Mouse (Mus musculus) lung, adult 2 months (tissue): ENCODE data around the gene Gm2431.
"Not testable (repeated sequence)": the region's sequence is repeated elsewhere in the genome, so short reads cannot be mapped to it uniquely, and the experiment has no call there.

Experiments used
- CTCF ChIP-seq: fragments of 200-500 bp; IDR thresholded peaks from 2 replicates; pipeline ENCODE4 v1.5.1; 2011; ENCODE audit warnings: mild to moderate bottlenecking, low read length, control low read depth; ENCODE audit not compliant: insufficient read depth
- POLR2A ChIP-seq: fragments of 200-500 bp; IDR thresholded peaks from 2 replicates; pipeline ENCODE4 v1.6.1; 2011; ENCODE audit warnings: low read depth, mild to moderate bottlenecking, control low read depth, low read length, borderline replicate concordance; ENCODE audit errors: extremely low read depth

DNA sequence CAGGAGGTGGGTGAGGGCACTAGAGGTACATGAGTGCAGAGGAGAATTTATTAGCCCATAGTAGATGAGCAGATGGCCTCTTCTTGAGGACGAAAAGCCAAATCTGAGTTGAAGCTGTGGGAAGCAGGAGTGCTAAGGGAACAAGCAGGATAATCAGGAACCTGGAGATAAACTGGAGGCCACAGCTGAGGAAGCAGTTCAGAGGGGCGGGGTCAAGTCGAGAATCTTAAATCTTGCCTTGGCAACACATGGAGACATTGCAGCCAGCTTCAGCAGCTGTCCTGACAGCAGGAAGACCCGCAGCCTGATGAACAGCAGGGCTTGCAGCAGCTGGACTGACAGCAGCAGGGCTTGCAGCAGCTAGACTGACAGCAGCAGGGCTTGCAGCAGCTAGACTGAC is 38.0 kb upstream of the Gm2431 start:
- TF ChIP-seq CTCF, POLR2A: not testable (repeated sequence)
